Mouse (Mus musculus): ENCODE measurements around the gene Lsamp.

DNA sequence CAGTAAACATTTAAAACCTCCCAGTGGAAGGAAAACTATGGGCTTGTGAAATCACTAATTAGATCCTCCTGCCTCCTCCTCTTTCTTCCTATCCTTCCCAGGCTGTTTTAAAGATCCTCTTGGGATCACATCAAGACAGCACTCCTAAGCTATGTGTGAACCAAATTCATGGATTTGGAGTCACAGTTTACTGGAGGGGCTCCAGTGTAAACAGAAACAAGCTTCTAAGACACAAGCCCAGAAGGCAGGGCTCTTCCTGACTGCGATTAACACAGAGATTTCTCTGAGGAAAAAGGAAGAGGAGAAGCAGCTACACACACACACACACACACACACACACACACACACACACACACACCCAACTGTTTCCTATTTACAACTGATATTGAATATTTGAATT lies 961.7 kb downstream of the Lsamp start:
- TF ChIP-seq POLR2A (IDR thresholded peaks at IDR 0.05; ENCODE audit: insufficient read depth, low read depth, low read length) (no peak), CTCF (IDR thresholded peaks at IDR 0.05) (no peak)
